Mouse (Mus musculus): ENCODE data around the gene Hps4. TPM values are rescaled to one million over a fixed set of nuclear protein-coding genes. Genes with fewer than 3 reads are reported as not detected.

Hps4 gene
- polyA plus RNA-seq, 1 experiment from 2014 or later, result 35.4 TPM

GRCm38 (mm10) chr5:112367929-112368328 lies 25.0 kb downstream of the Hps4 start:
- H3K4me3 ChIP-seq (ENCODE audit: low read length), result no peak overlapping the region
- no peaks in the 10 kb centered on the region for H3K27me3 ChIP-seq (ENCODE audit: control insufficient read depth, insufficient read depth, low read length)
- no peaks in the 10 kb centered on the region for H3K4me1 ChIP-seq (ENCODE audit: control insufficient read depth, insufficient read depth, low read length)
- 93% methylated on average over 12 of the region's 12 CpGs for WGBS
- peaks cover 70% of the 10 kb centered on the region for H3K36me3 ChIP-seq (ENCODE audit: control insufficient read depth, insufficient read depth, low read length)
- no peak overlapping the region for H3K4me2 ChIP-seq (replicated peaks; ENCODE audit: low read depth, low read length)
- no peak overlapping the region for H3K9ac ChIP-seq (ENCODE audit: low read depth, low read length)
- ATAC-seq (ENCODE audit: low FRiP score, low TSS enrichment), result no peak
- H3K9me3 ChIP-seq (ENCODE audit: control insufficient read depth, low read length), result no peaks in the 10 kb centered on the region
- H3K27ac ChIP-seq (ENCODE audit: low read depth, low read length), result no peak overlapping the region

- Histone ChIP-seq H3K27me3 (ENCODE audit: control insufficient read depth, insufficient read depth, low read length) (no peaks in the 10 kb centered on the region), H3K27ac (ENCODE audit: low read depth, low read length) (no peak overlapping the region), H3K4me3 (ENCODE audit: low read length) (no peak overlapping the region), H3K9ac (ENCODE audit: low read depth, low read length) (no peak overlapping the region), H3K36me3 (ENCODE audit: control insufficient read depth, insufficient read depth, low read length) (peaks cover 69% of the 10 kb centered on the region), H3K9me3 (ENCODE audit: control insufficient read depth, low read length) (no peaks in the 10 kb centered on the region), H3K4me2 (replicated peaks; ENCODE audit: low read depth, low read length) (no peak overlapping the region), H3K4me1 (ENCODE audit: control insufficient read depth, insufficient read depth, low read length) (no peaks in the 10 kb centered on the region)
- WGBS, result 91% methylated on average over 10 of the region's 10 CpGs
- ATAC-seq (ENCODE audit: low FRiP score, low TSS enrichment), result no peak
Observed at GRCm38 (mm10) chr5:112368666-112369065, 25.8 kb downstream of the Hps4 start.

DNA sequence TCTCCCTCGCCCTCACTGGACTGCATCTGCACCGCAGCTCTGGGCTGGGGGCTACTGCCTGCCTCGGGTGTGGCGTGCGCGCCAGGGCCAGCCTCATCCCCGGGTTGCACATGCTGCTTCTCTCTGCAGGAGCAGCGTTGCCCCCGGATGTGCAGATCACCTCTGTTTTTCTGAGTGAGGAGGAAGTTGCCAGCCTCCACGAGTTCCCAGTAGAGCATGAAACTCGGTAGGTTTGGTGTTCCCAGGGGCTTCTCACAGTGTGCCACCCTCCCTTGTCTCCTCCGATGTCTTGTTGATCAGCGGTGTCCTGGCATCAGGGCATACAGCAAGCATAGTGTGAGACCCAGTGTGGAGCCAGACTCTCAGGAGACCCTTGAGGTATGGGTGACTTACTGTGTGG lies 26.4 kb downstream of the Hps4 start:
- ATAC-seq (ENCODE audit: low FRiP score, low TSS enrichment), result no peak
- Histone ChIP-seq H3K9ac (ENCODE audit: low read depth, low read length) (no peak overlapping the region), H3K4me2 (replicated peaks; ENCODE audit: low read depth, low read length) (no peak overlapping the region), H3K27me3 (ENCODE audit: control insufficient read depth, insufficient read depth, low read length) (no peaks in the 10 kb centered on the region), H3K9me3 (ENCODE audit: control insufficient read depth, low read length) (no peaks in the 10 kb centered on the region), H3K4me1 (ENCODE audit: control insufficient read depth, insufficient read depth, low read length) (no peaks in the 10 kb centered on the region), H3K27ac (ENCODE audit: low read depth, low read length) (no peak overlapping the region), H3K4me3 (ENCODE audit: low read length) (no peak overlapping the region), H3K36me3 (ENCODE audit: control insufficient read depth, insufficient read depth, low read length) (peaks cover 66% of the 10 kb centered on the region)
- 91% methylated on average over 13 of the region's 13 CpGs for WGBS

- H3K4me2 ChIP-seq (replicated peaks; ENCODE audit: low read depth, low read length), result no peak overlapping the region
- H3K9me3 ChIP-seq (ENCODE audit: control insufficient read depth, low read length), result no peaks in the 10 kb centered on the region
- H3K9ac ChIP-seq (ENCODE audit: low read depth, low read length), result no peak overlapping the region
- WGBS, result 91% methylated on average over 12 of the region's 12 CpGs
- H3K36me3 ChIP-seq (ENCODE audit: control insufficient read depth, insufficient read depth, low read length), result peaks cover 66% of the 10 kb centered on the region
- no peak overlapping the region for H3K4me3 ChIP-seq (ENCODE audit: low read length)
- H3K27ac ChIP-seq (ENCODE audit: low read depth, low read length), result no peak overlapping the region
- H3K27me3 ChIP-seq (ENCODE audit: control insufficient read depth, insufficient read depth, low read length), result no peaks in the 10 kb centered on the region
- no peaks in the 10 kb centered on the region for H3K4me1 ChIP-seq (ENCODE audit: control insufficient read depth, insufficient read depth, low read length)
- no peak for ATAC-seq (ENCODE audit: low FRiP score, low TSS enrichment)
Observed at GRCm38 (mm10) chr5:112370236-112370813, 27.4 kb downstream of the Hps4 start.

DNA sequence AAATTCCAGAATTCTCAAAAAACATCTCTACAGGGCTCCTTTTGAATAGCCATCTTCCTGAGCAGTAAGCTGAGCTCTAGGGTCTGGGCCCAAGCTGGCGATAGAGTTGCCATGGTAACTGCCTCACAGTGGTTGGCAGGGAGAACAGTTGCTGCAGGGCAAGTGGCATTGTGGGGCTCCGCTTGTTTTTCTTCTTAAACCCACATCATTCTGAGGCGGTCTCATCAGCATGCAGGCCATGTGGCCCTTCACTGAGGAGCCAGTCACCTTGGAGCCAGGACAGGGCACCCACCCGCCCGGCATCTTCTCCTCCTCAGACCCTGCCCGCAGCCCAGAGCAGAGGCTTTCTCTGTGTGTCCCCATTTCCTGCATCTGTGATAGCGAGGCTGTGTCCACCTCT lies 29.1 kb downstream of the Hps4 start:
- Histone ChIP-seq H3K9me3 (ENCODE audit: control insufficient read depth, low read length) (no peaks in the 10 kb centered on the region), H3K27ac (ENCODE audit: low read depth, low read length) (no peak overlapping the region), H3K36me3 (ENCODE audit: control insufficient read depth, insufficient read depth, low read length) (peaks cover 62% of the 10 kb centered on the region), H3K27me3 (ENCODE audit: control insufficient read depth, insufficient read depth, low read length) (no peaks in the 10 kb centered on the region), H3K9ac (ENCODE audit: low read depth, low read length) (no peak overlapping the region), H3K4me1 (ENCODE audit: control insufficient read depth, insufficient read depth, low read length) (no peaks in the 10 kb centered on the region), H3K4me2 (replicated peaks; ENCODE audit: low read depth, low read length) (no peak overlapping the region), H3K4me3 (ENCODE audit: low read length) (no peak overlapping the region)
- 73% methylated on average over 7 of the region's 7 CpGs for WGBS
- ATAC-seq (ENCODE audit: low FRiP score, low TSS enrichment), result no peak

DNA sequence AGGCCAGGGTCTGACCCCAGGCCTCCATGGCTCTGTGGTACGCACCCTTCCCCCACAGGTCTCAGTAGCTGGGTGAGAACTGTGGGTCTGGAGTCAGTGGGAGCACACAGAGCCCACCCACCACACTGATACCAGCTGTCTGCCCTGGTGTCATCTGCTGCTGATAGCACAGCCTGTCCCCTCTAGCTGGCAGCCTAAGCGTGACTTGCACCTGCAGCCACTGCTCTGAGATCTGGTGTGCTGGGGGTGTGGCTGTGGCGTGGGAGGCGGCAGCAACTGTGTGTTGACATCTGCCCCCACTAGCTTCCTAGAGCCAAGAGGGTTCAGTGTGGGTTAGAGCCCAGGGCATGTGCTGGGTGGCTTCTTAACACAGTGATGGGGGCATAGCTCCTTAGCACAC lies 33.2 kb downstream of the Hps4 start:
- Histone ChIP-seq H3K9me3 (ENCODE audit: control insufficient read depth, low read length) (no peaks in the 10 kb centered on the region), H3K4me2 (replicated peaks; ENCODE audit: low read depth, low read length) (no peak overlapping the region), H3K4me1 (ENCODE audit: control insufficient read depth, insufficient read depth, low read length) (no peaks in the 10 kb centered on the region), H3K36me3 (ENCODE audit: control insufficient read depth, insufficient read depth, low read length) (peaks cover 39% of the 10 kb centered on the region), H3K9ac (ENCODE audit: low read depth, low read length) (no peak overlapping the region), H3K4me3 (ENCODE audit: low read length) (no peak overlapping the region), H3K27ac (ENCODE audit: low read depth, low read length) (no peak overlapping the region), H3K27me3 (ENCODE audit: control insufficient read depth, insufficient read depth, low read length) (no peaks in the 10 kb centered on the region)
- WGBS, result 92% methylated on average over 4 of the region's 4 CpGs
- no peak for ATAC-seq (ENCODE audit: low FRiP score, low TSS enrichment)

- no peak overlapping the region for H3K27ac ChIP-seq (ENCODE audit: low read depth, low read length)
- H3K4me1 ChIP-seq (ENCODE audit: control insufficient read depth, insufficient read depth, low read length), result no peaks in the 10 kb centered on the region
- WGBS, result 87% methylated on average over 1 of the region's 1 CpGs
- ATAC-seq (ENCODE audit: low FRiP score, low TSS enrichment), result no peak
- no peaks in the 10 kb centered on the region for H3K9me3 ChIP-seq (ENCODE audit: control insufficient read depth, low read length)
- H3K4me3 ChIP-seq (ENCODE audit: low read length), result no peak overlapping the region
- H3K36me3 ChIP-seq (ENCODE audit: control insufficient read depth, insufficient read depth, low read length), result peaks cover 31% of the 10 kb centered on the region
- no peak overlapping the region for H3K9ac ChIP-seq (ENCODE audit: low read depth, low read length)
- H3K4me2 ChIP-seq (replicated peaks; ENCODE audit: low read depth, low read length), result no peak overlapping the region
- no peaks in the 10 kb centered on the region for H3K27me3 ChIP-seq (ENCODE audit: control insufficient read depth, insufficient read depth, low read length)
Observed at GRCm38 (mm10) chr5:112377380-112377779, 34.5 kb downstream of the Hps4 start.

DNA sequence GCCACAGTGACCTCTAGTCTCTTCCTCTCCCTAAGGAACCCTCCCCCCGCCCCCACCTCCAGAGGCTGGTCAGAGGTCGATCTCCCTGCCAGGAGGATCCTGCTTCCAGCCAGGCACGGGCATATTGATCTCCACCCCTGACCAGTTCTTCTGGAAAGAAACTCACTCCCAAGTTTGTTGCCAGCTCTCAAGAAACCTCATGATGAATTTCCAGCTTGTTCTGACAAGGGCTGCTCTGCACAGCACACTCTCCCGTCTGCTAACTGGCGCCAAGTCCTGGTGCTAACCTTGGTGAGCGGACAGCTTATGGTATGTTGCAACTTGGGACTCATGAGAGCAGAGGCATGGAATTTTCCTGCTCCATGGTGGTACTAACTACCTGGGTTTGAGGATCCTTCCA lies 35.8 kb downstream of the Hps4 start:
- Histone ChIP-seq H3K27ac (ENCODE audit: low read depth, low read length) (no peak overlapping the region), H3K36me3 (ENCODE audit: control insufficient read depth, insufficient read depth, low read length) (peaks cover 23% of the 10 kb centered on the region), H3K27me3 (ENCODE audit: control insufficient read depth, insufficient read depth, low read length) (no peaks in the 10 kb centered on the region), H3K9ac (ENCODE audit: low read depth, low read length) (no peak overlapping the region), H3K4me2 (replicated peaks; ENCODE audit: low read depth, low read length) (no peak overlapping the region), H3K4me1 (ENCODE audit: control insufficient read depth, insufficient read depth, low read length) (no peaks in the 10 kb centered on the region), H3K4me3 (ENCODE audit: low read length) (no peak overlapping the region), H3K9me3 (ENCODE audit: control insufficient read depth, low read length) (no peaks in the 10 kb centered on the region)
- 83% methylated on average over 6 of the region's 6 CpGs for WGBS
- no peak for ATAC-seq (ENCODE audit: low FRiP score, low TSS enrichment)

- H3K4me3 ChIP-seq (ENCODE audit: low read length), result no peak overlapping the region
- WGBS, result 85% methylated on average over 11 of the region's 11 CpGs
- no peak overlapping the region for H3K9ac ChIP-seq (ENCODE audit: low read depth, low read length)
- no peak overlapping the region for H3K4me2 ChIP-seq (replicated peaks; ENCODE audit: low read depth, low read length)
- peaks cover 10% of the 10 kb centered on the region; the same call in 1 of the 2 replicates for H3K36me3 ChIP-seq (ENCODE audit: control insufficient read depth, insufficient read depth, low read length)
- H3K27ac ChIP-seq (ENCODE audit: low read depth, low read length), result no peak overlapping the region
- H3K27me3 ChIP-seq (ENCODE audit: control insufficient read depth, insufficient read depth, low read length), result no peaks in the 10 kb centered on the region
- no peak for ATAC-seq (ENCODE audit: low FRiP score, low TSS enrichment)
- H3K9me3 ChIP-seq (ENCODE audit: control insufficient read depth, low read length), result no peaks in the 10 kb centered on the region
- no peaks in the 10 kb centered on the region for H3K4me1 ChIP-seq (ENCODE audit: control insufficient read depth, insufficient read depth, low read length)
Observed at GRCm38 (mm10) chr5:112381154-112381553, 38.3 kb downstream of the Hps4 start.

Data from kidney, embryonic 14.5 days (tissue).